Mouse (Mus musculus) c-Kit-positive CD71-positive TER-119-negative erythroid progenitor cells, embryonic 14.5 days (primary cell): ENCODE results near the gene Aebp1.

Experiments used
- DNase-seq: peaks from one replicate; pipeline ENCODE4 v3.0.0-alpha.2; 2013; ENCODE audit warnings: low read depth

Gene Aebp1

GRCm38 (mm10) chr11:5861678-5862393, at the start of gene Aebp1:
Gene Aebp1 (plus strand): TSS chr11:5861947.
- DNase-seq = no peak

DNA sequence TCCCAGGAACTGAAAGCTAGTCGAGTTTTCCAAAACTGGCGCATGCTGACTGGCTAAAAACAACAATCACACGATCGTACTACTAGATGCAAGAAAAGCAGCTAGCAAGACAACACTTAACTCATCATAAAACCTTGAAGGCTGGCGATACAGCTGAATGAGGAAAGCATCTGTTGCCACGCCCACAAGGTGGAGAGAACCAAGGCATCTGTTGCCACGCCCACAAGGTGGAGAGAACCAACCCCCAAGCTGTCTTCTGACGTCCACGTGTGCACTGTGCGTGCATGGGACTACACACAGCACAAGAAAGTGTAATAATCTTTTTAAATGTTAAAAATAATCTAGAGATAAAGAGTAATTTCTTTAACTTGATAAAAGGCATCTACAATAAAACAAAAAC, 48.4 kb upstream of the Aebp1 start:
- no peak for DNase-seq

- no peak for DNase-seq
Measured at GRCm38 (mm10) chr11:5819223-5819622, 42.5 kb upstream of the Aebp1 start.

- DNase-seq = no peak
Measured at GRCm38 (mm10) chr11:5825432-5825831, 36.3 kb upstream of the Aebp1 start.

DNA sequence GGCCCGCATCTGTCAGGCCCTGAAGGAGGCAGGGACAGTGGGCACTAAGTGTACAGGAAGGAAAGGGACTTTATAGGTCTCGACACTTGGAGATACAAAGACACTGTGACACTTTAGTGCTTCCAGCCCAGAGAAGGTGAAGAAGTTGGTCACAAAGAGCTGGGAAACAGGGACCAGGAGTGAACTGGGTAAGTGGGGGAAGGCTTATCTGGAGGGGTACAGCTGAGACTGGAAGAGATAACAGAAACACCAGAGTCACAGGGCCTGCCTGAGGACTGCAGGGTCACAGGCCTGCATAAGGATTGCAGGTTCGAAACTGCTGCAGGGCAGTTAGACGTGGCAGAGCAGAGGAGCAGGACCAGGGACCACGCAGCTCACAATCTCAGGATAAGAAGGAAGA, 33.8 kb upstream of the Aebp1 start:
- DNase-seq = no peak

DNA sequence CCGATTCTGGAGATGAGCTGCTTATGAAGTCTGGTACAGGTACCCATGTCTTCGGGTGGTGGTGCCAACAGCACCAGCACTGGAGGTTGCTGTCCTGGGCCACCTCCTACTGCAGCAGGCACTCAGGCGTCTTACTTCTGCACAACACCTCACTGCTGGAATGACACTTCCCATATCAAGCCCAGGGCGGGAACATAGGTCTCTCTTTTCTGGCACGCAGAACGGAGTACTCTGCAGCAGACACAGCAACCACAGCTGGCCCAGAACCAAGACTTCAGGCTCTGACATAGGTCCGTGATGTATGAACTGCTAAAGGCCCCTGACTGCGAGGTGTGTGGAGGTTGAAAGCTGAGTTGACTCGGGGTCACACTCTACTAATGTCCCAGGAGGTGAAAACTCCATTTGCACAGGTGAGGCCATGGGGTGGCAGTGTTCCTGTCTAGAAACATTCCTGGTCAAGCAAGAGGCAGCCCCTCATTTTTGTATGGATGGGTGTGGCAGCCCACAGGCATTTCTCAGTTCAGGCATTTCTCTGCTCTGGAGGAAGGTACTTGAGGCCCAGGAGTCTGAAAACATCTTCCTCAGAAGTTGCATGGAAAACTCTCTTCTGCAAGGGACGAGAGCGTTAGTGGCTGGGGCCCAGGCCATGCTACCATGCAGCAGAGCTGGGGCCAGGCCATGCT, 33.1 kb upstream of the Aebp1 start:
- no peak for DNase-seq

- no peak for DNase-seq
Measured at GRCm38 (mm10) chr11:5829327-5829726, 32.4 kb upstream of the Aebp1 start.

DNA sequence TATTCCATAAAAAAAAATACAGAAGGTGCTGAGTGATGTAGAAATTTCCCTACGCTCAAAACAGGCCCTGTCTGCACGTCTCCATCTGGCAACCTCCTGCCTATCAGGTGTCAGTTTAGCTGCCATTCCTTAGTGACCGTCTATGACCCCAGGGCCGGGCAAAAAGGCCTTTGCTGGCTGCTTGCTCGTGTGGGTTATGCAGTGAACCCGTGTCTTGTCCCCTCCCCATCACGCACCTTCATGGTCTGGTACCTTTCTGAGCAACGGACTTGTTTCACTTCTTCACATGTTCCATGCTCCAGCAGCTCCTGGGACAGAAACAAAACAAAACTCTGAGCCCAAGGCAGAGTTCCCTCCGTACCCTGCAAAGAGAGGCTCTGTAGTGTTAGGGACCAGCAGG, 27.2 kb upstream of the Aebp1 start:
- DNase-seq = no peak

DNA sequence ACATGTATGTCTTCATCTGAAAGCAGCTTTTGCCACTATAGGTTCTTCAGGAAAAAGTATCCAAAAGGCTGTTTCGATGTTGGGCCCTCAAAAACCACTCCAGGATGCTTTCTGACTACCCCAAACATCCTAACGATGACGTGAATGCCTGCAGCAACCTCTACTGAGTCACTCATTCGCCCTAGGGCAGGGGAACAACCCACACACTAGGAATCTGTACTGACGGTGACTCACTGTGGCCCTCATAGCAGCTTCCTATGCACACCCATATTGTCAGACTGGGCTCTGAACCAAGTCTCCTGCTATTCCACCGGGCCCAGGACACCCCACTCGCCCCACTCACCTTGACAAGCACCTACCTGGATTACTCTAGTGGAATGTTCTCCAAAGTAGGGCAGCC, 26.7 kb upstream of the Aebp1 start:
- no peak for DNase-seq

- DNase-seq = no peak
Measured at GRCm38 (mm10) chr11:5836126-5836525, 25.6 kb upstream of the Aebp1 start.

DNA sequence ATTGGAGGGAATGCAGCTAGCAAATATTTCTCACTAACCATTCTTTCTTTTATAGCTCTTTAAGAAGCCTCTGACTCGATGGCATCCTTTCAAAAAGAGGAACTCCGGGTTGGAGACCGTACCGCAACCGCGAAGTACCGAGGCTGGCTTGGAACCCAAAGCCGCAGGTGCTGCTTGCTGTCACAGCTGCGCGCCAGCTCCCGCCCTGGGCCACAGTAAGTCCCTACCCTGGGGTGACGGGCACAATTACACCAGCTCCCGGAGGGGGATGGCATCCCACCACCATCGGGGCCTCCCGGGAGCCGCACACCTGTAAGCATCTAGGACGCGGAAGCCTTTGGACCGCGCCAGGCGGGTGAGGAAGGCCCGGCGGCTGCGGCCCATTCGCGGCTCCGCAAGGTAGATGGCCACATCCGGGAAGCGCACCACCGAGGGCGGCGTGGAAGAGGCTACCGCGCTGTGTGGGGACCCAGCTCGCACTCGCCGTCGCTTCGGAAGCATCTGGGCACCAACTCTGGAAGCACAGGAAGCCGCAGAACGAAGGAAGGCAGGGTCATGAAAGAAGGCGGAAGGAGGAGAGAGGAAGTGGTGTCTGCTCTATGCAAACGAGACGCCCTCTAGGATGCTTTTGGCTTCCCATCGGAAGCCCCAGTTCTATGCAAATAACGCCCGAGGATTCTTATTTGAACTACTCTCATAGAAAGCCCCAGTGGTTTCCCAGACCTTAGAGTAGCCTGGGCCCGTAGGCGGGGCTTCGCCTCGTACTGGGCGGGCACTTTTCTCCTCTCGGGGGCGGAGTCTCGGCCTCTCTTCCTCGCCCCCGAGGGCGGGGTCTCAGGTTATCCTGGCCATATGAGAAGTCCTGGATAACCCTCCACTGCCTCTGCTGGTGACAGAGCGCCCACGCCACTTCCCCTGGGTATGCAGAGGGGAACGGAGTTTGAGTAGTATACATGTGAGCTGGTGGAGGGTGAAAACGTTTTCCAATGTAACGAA, 24.2 kb upstream of the Aebp1 start, which contains the start of gene Polm:
Polm (minus strand) TSS at position 766 of the 996 bp plus-strand sequence.
- DNase-seq = peak; percentile 95

- DNase-seq = no peak
Measured at GRCm38 (mm10) chr11:5840346-5840745, 21.4 kb upstream of the Aebp1 start.

DNA sequence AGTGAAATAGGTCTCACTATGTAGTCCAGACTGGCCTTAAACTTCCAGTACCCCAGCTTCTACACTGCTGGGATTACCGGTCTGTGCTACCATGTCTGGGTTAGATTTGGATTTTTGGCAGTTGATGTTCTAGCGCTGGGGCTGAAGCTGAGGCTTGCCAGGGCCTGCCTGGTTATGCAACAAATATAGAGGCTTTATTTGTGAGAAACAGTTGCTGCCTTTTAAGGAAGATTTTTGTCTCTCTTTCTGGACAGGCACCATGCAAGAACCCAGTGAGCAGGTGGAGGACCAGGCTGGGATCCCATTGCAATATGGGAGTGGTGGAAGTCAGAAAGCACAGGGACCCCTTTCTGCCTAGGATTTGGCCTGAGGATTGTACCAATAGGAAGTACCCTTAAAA, 20.0 kb upstream of the Aebp1 start:
- DNase-seq = no peak

DNA sequence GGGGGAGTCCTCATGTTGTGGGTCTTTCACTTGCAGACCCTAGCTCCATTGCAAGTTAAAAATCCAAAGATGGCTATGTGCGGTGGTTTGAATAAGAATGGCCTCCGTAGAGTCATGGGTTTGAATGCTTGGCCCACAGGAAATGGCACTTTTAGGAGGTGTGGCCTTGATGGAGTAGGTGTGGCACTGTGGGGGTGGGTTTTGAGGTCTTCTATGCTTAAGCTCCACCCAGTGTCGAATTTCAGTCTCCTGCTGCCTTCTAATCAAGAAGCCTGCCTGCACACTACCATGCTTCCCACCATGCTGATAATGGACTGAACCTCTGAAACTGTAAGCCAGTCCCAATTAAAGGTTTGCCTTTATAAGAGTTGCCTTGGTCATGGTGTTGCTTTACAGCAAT, 18.6 kb upstream of the Aebp1 start:
- no peak for DNase-seq

DNA sequence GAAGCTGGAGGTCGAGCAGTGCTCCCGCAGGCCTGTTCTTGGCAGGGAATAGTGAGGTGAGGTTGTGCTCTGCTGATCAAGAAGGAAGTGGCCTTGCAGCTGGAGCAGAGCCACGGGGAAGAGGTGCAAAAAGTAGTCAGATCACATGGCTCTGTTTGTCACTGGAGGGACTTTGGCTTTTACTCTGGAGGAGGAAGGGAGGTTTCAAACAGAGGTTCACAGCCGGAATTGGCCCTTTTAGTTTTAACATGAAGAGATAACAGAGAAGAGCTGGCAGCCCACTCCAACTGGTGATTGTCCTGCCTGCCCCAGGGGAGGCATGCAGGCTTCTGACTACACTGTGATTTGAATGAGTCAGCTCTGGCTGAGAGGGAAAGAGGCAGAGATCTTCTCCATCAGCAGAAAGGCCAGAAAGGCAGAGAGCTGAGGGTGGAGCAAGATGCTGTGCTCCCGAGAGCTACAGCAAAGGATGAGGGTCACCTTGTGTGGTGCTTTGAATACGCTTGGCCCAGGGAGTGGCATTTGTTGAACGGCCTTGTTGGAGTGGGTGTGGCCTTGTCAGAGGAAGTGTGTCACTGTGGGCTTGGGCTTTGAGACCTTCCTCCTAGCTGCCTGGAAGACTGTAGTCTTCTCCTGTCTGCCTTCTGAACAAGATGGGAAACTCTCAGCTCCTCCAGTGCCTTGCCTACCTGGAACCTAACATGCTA, 15.0 kb upstream of the Aebp1 start:
- DNase-seq = no peak

GRCm38 (mm10) chr11:5848741-5849140, 13.0 kb upstream of the Aebp1 start:
- no peak for DNase-seq

DNA sequence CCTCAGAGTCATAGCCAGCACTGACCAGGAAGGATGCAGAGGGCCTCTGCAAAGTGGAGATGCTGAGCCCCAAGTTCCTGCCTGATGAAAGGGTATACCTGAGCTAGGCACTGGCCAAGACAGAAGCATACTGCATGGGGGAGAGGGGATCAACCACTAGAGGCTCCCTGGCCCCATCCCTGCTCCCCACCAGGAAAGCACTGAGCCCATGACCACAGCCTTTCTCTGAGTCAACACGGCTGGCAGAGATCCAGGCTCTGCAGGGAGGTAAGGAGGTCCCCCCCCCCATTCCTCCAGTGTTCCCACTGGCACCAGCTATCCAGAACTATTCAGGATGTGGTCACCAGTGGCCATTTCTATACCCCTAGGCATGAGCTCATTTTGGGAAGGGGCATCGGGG, 12.4 kb upstream of the Aebp1 start:
- DNase-seq = no peak

DNA sequence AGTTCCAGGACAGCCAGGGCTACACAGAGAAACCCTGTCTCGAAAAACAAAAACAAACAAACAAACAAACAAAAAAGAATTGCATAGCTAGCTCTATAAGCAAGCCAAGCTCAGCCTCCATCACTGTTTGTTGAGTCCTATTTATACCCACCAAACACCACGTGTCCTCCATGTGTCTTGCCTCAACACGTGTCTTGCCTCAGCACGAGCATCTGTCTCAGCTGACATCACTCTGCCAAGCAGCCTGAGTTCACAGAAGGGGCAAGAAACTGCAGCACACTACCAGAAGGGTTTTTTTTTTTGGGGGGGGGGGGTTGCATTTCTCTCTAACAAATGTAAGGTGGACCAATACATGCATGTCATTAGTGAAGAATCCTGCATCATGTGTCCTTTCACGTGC, 11.3 kb upstream of the Aebp1 start:
- no peak for DNase-seq

DNA sequence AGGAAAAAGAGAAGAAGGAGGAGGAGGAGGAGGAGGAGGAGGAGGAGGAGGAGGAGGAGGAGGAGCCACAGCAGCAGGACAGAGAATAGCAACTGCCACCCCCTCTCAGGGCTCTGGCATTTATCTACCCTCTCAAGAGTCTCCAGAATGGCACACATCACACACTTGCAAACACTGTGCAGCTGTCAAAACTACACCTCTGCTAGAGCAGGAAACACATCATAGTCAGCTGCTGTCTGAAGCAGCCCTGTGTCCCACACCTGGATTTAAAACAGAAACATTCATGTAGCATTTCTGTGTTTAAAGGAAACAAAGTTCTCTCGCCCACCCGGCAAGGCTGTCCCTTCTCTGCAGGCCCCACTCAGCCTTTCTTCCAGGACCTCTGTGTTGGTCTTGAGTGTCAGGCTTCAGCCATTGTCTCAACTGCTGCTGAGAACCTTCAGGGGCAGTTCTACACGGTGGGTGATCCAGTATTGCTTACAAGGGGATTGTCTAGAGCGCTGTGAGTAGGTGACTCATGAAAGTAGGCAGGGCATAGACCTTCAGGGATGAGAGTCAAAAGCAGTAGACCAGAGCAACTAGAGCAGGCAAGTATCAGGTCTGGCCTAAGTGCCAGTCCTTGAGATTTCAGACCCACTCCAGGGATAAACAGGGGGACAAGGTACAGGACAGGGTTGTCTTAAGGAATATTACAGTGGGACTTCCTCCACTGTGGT, 10.6 kb upstream of the Aebp1 start:
- no peak for DNase-seq

GRCm38 (mm10) chr11:5852314-5852713, 9.4 kb upstream of the Aebp1 start:
- DNase-seq = no peak

DNA sequence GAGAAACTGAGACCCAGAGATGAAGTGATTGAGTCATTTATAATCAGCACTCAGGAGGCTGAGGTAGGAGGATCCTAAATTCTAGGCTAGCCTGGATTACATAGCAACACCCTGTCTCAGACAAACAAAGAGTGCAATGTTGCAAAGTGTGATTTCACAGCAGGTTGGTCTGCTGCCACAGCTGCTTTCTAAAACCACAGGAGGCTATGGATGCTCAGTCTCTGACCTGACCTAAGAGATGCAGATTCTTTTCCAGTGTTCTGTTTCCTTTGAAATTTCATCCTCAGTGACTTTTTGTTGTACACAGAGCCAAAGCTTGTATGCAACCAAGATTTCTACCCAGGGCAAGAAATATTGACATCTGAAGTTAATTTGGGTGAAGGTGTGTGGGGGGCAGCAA, 6.3 kb upstream of the Aebp1 start:
- no peak for DNase-seq
